Mouse (Mus musculus) brain, embryonic 14.5 days (tissue): ENCODE data around the gene Hdgf.

Experiments used
- CTCF ChIP-seq: fragments of 200-500 bp; IDR thresholded peaks from 2 replicates; pipeline ENCODE4 v1.5.1; 2012; ENCODE audit warnings: inconsistent platforms, mild to moderate bottlenecking, moderate library complexity, borderline replicate concordance; ENCODE audit not compliant: insufficient read depth, insufficient read length; ENCODE audit errors: extremely low read depth
- POLR2A ChIP-seq: fragments of 200-500 bp; IDR thresholded peaks from 2 replicates; pipeline ENCODE4 v1.6.1; 2012; ENCODE audit warnings: mild to moderate bottlenecking, inconsistent platforms, borderline replicate concordance; ENCODE audit not compliant: poor library complexity, insufficient read depth, insufficient read length, severe bottlenecking; ENCODE audit errors: extremely low read depth

DNA sequence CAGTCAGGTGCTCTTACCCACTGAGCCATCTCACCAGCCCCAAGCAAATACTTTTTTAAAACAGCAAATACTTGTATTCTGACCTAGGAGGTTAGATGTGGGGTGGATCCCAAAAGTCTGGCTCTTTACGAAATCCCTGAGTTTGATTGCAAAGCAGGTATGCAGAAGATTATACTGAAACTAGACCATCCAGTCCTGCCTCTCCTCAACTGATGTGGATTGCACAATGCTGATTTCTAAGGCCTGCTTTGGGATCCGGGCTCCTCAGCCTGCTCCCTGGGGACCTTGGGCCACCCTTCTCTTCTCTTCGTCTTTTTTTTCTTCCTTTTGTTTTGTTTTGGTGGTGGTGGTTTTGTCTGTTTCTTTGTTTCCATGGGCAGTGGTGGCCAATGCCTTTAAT lies 14.6 kb upstream of the Hdgf start:
- no peak for TF ChIP-seq CTCF
- no peak for TF ChIP-seq POLR2A
